Mouse (Mus musculus) liver, embryonic 14.5 days (tissue): Measurements from ENCODE around the gene Ppm1l.

Experiments used
- CTCF ChIP-seq: IDR thresholded peaks from 2 replicates; pipeline ENCODE4 v1.5.1; 2016; ENCODE audit warnings: antibody characterized with exemption, low read depth, control low read depth
- EP300 ChIP-seq: IDR thresholded peaks from 2 replicates; pipeline ENCODE4 v1.6.1; 2016; ENCODE audit warnings: antibody characterized with exemption, low read depth

- no peak for TF ChIP-seq CTCF
- no peak for TF ChIP-seq EP300
These were observed 25.8 kb upstream of the Ppm1l start for GRCm38 (mm10) chr3:69290844-69291243.
